Mouse (Mus musculus) left cerebral cortex, postnatal 10 days (tissue): ENCODE results near the gene Eif4e2. TPM values are rescaled to one million over a fixed set of nuclear protein-coding genes. Genes with fewer than 3 reads are reported as not detected.

Experiments
- DNase-seq, 2 experiments: peaks; one replicate each; pipeline ENCODE4 v3.0.0; 2021 to 2022; ENCODE audit warnings: low spot score in 2 of 2, mixed read lengths in 1 of 2; ENCODE audit errors: extremely low spot score in 1 of 2
- intact Hi-C: fragments of 180-260 bp; cut with DNase I; formaldehyde crosslinking; loops from one replicate; pipeline ENCODE4 v1.15.1; 2025
- total RNA-seq, 2 experiments: library from RNA; stranded (reverse); gene quantifications; 2 replicates each; pipeline ENCODE4 v1.2.3; 2021

The Eif4e2 gene
- total RNA-seq, 2 experiments from 2014 or later: 83.2 to 84.2 TPM

GRCm38 (mm10) chr1:87276056-87276455, 62.3 kb downstream of the Eif4e2 start:
- no peak for DNase-seq
- intact Hi-C loops: no loop called here

DNA sequence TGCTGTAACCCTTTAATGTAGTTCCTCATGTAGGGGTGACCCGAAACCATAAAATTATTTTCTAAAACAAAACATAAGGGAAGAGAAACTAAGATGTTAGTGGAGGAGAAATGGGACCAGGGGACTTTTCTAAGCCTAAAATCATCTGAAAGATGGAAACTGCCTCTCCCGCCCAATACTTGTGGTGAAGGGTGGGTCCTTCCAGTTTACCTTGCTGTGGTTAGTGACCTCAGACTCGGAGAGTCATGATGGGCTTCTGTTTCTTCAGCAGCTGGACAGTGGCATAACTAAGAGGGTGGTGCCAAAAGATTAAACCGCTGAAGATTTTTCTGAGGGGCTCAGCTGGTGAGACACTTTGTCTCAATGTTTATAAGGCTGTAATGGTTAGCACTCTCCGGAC, 66.6 kb downstream of the Eif4e2 start:
- no peak for DNase-seq
- intact Hi-C loops: no loop called here

DNA sequence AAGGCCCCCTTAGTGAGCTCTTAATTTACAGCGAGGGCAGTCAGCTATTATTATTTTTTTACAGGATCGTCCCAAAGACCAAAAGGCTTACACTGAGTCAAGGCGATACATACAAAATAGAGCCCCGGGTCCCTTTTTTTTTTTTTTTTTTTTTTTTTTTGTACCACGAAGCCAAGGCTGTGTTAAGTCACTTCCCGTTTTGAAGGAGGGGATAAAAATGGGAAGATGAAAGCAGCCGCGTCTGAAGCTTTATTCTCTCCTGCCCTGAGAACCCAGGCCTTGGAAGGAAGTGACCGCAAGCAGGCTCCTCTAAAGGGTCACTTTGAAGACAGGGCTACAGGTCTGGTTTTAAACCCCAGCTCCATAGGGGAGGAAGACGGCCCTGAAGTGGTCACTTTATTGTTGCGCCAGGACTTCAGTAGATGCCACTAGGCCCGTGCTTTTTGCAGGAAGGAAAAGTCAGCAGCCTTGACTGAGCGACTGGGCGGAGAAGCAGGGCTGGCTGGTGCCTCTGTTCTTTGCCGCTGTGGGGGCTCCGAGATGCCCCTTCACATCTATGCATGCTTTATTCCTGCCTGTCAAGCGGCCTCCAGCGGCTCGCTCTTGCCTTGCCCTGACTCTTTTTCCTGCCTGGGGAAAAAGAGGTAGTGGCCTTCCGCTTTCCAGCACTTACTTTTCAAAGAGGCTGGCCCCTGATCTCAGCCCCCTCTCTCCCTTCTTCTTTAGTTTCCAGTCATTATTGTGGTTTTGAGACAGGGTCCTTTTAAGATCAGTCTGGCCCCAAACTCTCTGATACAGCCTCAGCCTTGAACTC, 68.1 kb downstream of the Eif4e2 start:
- intact Hi-C loops: no loop called here
- no peak for DNase-seq

GRCm38 (mm10) chr1:87282413-87282788, 68.7 kb downstream of the Eif4e2 start:
- intact Hi-C loops: no loop called here
- DNase-seq: no peak

GRCm38 (mm10) chr1:87283410-87283960, 69.8 kb downstream of the Eif4e2 start:
- intact Hi-C loops: no loop called here
- no peak for DNase-seq

DNA sequence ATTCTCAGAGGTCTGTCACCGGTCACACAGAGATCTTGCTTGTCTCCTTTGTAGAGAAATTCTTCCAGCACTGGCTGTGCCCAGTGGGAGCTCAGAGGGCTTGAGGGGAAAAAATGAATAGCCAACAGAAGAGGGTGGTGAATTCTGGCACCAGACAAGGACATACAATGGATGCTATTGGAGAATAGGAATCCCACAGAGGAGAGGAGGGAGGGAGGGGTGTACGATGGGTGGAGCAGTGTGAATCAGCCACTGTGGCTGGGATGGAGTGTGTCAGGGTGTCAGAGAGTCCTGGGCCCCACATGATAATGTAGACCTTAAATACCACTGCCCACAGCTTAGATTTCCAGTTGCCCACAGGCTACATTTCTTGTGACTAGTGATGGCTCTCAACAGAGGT, 73.4 kb downstream of the Eif4e2 start:
- no peak for DNase-seq
- intact Hi-C loops: no loop called here

Other genes with a start within 250 kb of the Eif4e2 start
- gene Alppl2, start 124.0 kb upstream of the Eif4e2 start, total RNA-seq: not detected
- not detected for gene Alpi, start 112.3 kb upstream of the Eif4e2 start, total RNA-seq
- gene Akp3, start 88.9 kb upstream of the Eif4e2 start, total RNA-seq: not detected
- 1 to 10 TPM; 4.6 to 6.5 TPM for gene Ecel1, start 57.4 kb upstream of the Eif4e2 start, total RNA-seq
- 1 to 10 TPM; 2.2 to 2.8 TPM for gene Prss56, start 30.6 kb upstream of the Eif4e2 start, total RNA-seq
- gene Chrnd, start 23.3 kb upstream of the Eif4e2 start, total RNA-seq: not detected
- not detected for gene Chrng, start 9.3 kb upstream of the Eif4e2 start, total RNA-seq
- gene Efhd1, start 50.4 kb downstream of the Eif4e2 start, total RNA-seq: 1 to 10 TPM; 6.0 to 7.0 TPM
- 10 to 100 TPM; 73.7 to 77.8 TPM for gene Gigyf2, start 113.1 kb downstream of the Eif4e2 start, total RNA-seq
- gene Kcnj13, start 180.8 kb downstream of the Eif4e2 start, total RNA-seq: 1 to 10 TPM; 1.2 to 1.9 TPM